In the genomic region with DNA sequence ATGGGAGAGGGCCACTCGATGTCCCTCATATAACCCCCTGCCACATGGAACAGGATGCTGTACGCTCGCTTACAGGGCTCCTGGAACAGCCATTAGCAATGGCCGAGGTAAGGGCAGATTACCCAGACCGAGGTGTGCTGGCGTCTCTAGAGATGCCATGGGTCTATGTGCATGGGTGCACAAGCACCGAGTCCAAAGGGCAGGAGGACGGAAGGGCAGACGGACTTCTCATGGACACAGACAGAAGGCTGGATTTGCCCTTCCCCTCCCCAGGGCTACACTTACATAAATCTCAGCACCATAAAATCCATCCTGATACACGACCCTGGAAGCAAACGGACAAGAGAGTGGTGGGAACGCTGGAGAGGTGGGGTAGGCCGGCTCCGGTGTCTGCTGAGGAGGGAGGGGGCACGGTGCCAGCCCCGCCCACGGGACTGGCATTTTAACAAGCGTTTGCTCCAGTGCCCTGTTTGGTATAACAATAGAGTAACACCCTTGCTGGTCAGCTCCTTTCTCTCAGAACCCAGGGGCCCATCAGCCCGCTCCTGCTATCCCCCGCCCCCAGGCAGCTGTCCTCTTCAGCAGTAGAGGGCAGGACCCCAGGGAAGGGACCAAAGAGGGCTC, we compare ENCODE assay signal across 19 mouse cellular contexts. TPM values are rescaled to one million over a fixed set of nuclear protein-coding genes. Genes with fewer than 3 reads are reported as not detected.
DNase-seq lines count a peak whose midpoint lies in the region; ATAC-seq lines count a peak whose summit lies in the region.
"Had no signal": no experiment of that assay in that cellular context is flagged by ENCODE, and none has a peak within 500 bp of the region (broad histone marks: within the 10 kb centered on the region; RNA-seq: fewer than 3 reads in every experiment).

No protein-coding gene starts in this region.

- WGBS in hindbrain, embryonic 13.5 days: 50% methylated on average over 20 of the region's 20 CpGs
- WGBS in hindbrain, embryonic 12.5 days: 50% methylated on average over 20 of the region's 20 CpGs
- 32% methylated on average over 20 of the region's 20 CpGs for WGBS in neural tube, embryonic 14.5 days
- WGBS in neural tube, embryonic 15.5 days: 35% methylated on average over 20 of the region's 20 CpGs
- 27% methylated on average over 20 of the region's 20 CpGs for WGBS in kidney, embryonic 15.5 days

- H3K27me3 ChIP-seq in hindbrain, embryonic 13.5 days: no peaks in the 10 kb centered on the region
- H3K27me3 ChIP-seq in hindbrain, embryonic 12.5 days: 0 out of 2 replicates have a peak, but pooled peaks cover 5% of the 10 kb centered on the region
- H3K27me3 ChIP-seq in neural tube, embryonic 14.5 days (ENCODE audit: control insufficient read depth, insufficient read depth, low read length): no peaks in the 10 kb centered on the region
- H3K27me3 ChIP-seq in neural tube, embryonic 15.5 days (replicated peaks): no peaks in the 10 kb centered on the region
- peaks cover 13% of the 10 kb centered on the region for H3K27me3 ChIP-seq in kidney, embryonic 15.5 days

- no peak for DNase-seq in urinary bladder, postnatal 14 days (ENCODE audit: low spot score)
- DNase-seq: adrenal gland, postnatal 10 days; B cell, adult 2 months; gastrocnemius, postnatal 14 days; heart, adult 2 months; layer of hippocampus, postnatal 36 days; thymus, postnatal 25 days had no signal

- H3K9me3 ChIP-seq in hindbrain, embryonic 13.5 days: no peaks in the 10 kb centered on the region
- H3K9me3 ChIP-seq in hindbrain, embryonic 12.5 days (replicated peaks): no peaks in the 10 kb centered on the region
- no peaks in the 10 kb centered on the region for H3K9me3 ChIP-seq in neural tube, embryonic 14.5 days (ENCODE audit: control insufficient read depth, low read length)
- no peaks in the 10 kb centered on the region for H3K9me3 ChIP-seq in neural tube, embryonic 15.5 days (replicated peaks)
- H3K9me3 ChIP-seq in kidney, embryonic 15.5 days (replicated peaks): no peaks in the 10 kb centered on the region
- H3K9me3 ChIP-seq: embryonic facial prominence, embryonic 12.5 days; liver, embryonic 15.5 days had no signal

- H3K4me2 ChIP-seq in hindbrain, embryonic 13.5 days: no peak overlapping the region
- H3K4me2 ChIP-seq in hindbrain, embryonic 12.5 days (replicated peaks): no peak overlapping the region
- no peak overlapping the region for H3K4me2 ChIP-seq in neural tube, embryonic 14.5 days (ENCODE audit: low read depth, low read length)
- H3K4me2 ChIP-seq in neural tube, embryonic 15.5 days: no peak overlapping the region
- H3K4me2 ChIP-seq in kidney, embryonic 15.5 days: peak overlapping the region; percentile 8; the same call in 1 of the 2 replicates
- H3K4me2 ChIP-seq: embryonic facial prominence, embryonic 12.5 days; limb, embryonic 12.5 days; liver, embryonic 15.5 days had no signal

- peaks cover 14% of the 10 kb centered on the region for H3K36me3 ChIP-seq in hindbrain, embryonic 13.5 days
- no peaks in the 10 kb centered on the region for H3K36me3 ChIP-seq in hindbrain, embryonic 12.5 days
- H3K36me3 ChIP-seq in neural tube, embryonic 14.5 days (ENCODE audit: control insufficient read depth, insufficient read depth, low read length): no peaks in the 10 kb centered on the region
- peaks cover 3% of the 10 kb centered on the region; the same call in 1 of the 2 replicates for H3K36me3 ChIP-seq in neural tube, embryonic 15.5 days
- H3K36me3 ChIP-seq in kidney, embryonic 15.5 days: no peaks in the 10 kb centered on the region
- H3K36me3 ChIP-seq: embryonic facial prominence, embryonic 12.5 days; limb, embryonic 12.5 days; liver, embryonic 15.5 days had no signal

- H3K4me1 ChIP-seq in hindbrain, embryonic 13.5 days (replicated peaks): peaks cover 40% of the 10 kb centered on the region
- H3K4me1 ChIP-seq in hindbrain, embryonic 12.5 days: peaks cover 17% of the 10 kb centered on the region
- H3K4me1 ChIP-seq in neural tube, embryonic 14.5 days (ENCODE audit: control insufficient read depth, insufficient read depth, low read length): peaks cover 8% of the 10 kb centered on the region; the same call in 1 of the 2 replicates
- peaks cover 24% of the 10 kb centered on the region; the same call in 1 of the 2 replicates for H3K4me1 ChIP-seq in neural tube, embryonic 15.5 days
- peaks cover 31% of the 10 kb centered on the region for H3K4me1 ChIP-seq in kidney, embryonic 15.5 days
- H3K4me1 ChIP-seq: liver, embryonic 15.5 days had no signal

- no peak overlapping the region for H3K27ac ChIP-seq in hindbrain, embryonic 13.5 days
- H3K27ac ChIP-seq in hindbrain, embryonic 12.5 days: no peak overlapping the region
- no peak overlapping the region for H3K27ac ChIP-seq in neural tube, embryonic 14.5 days (ENCODE audit: low read depth, low read length)
- H3K27ac ChIP-seq in neural tube, embryonic 15.5 days (replicated peaks): no peak overlapping the region
- no peak overlapping the region for H3K27ac ChIP-seq in kidney, embryonic 15.5 days
- H3K27ac ChIP-seq: embryonic facial prominence, embryonic 12.5 days; heart, adult 2 months; limb, embryonic 12.5 days; liver, embryonic 15.5 days had no signal

- no peak for ATAC-seq in hindbrain, embryonic 13.5 days (ENCODE audit: low FRiP score)
- ATAC-seq in hindbrain, embryonic 12.5 days (ENCODE audit: low FRiP score): no peak
- ATAC-seq in neural tube, embryonic 14.5 days (ENCODE audit: low read depth): no peak
- no peak for ATAC-seq in neural tube, embryonic 15.5 days (ENCODE audit: low FRiP score)
- peak; percentile 13; the same call in 1 of the 2 replicates for ATAC-seq in kidney, embryonic 15.5 days (replicated peaks; ENCODE audit: low FRiP score)
- ATAC-seq in erythroblast, adult 5-6 weeks (replicated peaks; ENCODE audit: low FRiP score, poor library complexity, severe bottlenecking): no peak
- ATAC-seq: hindbrain, embryonic 16.5 days; intestine, postnatal 0 days; lung, postnatal 0 days had no signal

- H3K9ac ChIP-seq in hindbrain, embryonic 13.5 days: peak overlapping the region; percentile 39
- H3K9ac ChIP-seq in hindbrain, embryonic 12.5 days: no peak overlapping the region
- peak overlapping the region; percentile 16; the same call in 1 of the 2 replicates for H3K9ac ChIP-seq in neural tube, embryonic 14.5 days (replicated peaks; ENCODE audit: low read depth, low read length)
- H3K9ac ChIP-seq in neural tube, embryonic 15.5 days (replicated peaks): no peak overlapping the region
- H3K9ac ChIP-seq in kidney, embryonic 15.5 days: no peak overlapping the region
- H3K9ac ChIP-seq: embryonic facial prominence, embryonic 12.5 days; limb, embryonic 12.5 days; liver, embryonic 15.5 days had no signal

- no peak overlapping the region for H3K4me3 ChIP-seq in hindbrain, embryonic 13.5 days
- H3K4me3 ChIP-seq in hindbrain, embryonic 12.5 days: no peak overlapping the region
- no peak overlapping the region for H3K4me3 ChIP-seq in neural tube, embryonic 14.5 days (ENCODE audit: low read depth, low read length)
- H3K4me3 ChIP-seq in neural tube, embryonic 15.5 days (replicated peaks): no peak overlapping the region
- H3K4me3 ChIP-seq in kidney, embryonic 15.5 days (replicated peaks): no peak overlapping the region
- H3K4me3 ChIP-seq: embryonic facial prominence, embryonic 12.5 days; heart, adult 2 months; limb, embryonic 12.5 days; liver, embryonic 15.5 days had no signal

RNA-seq across cellular contexts. Expression of a gene that starts 19.5 kb away (rescaled TPM):
- 7.0 and 7.1 TPM in 2 replicates for polyA plus RNA-seq in hindbrain, embryonic 13.5 days (2015; fragmentation: Nextera tagmentation; extraction: Ambion mirVana)
- polyA plus RNA-seq in hindbrain, embryonic 12.5 days (2016; fragmentation: Nextera tagmentation; extraction: Ambion mirVana): 7.1 and 7.2 TPM in 2 replicates
- 5.9 and 6.0 TPM in 2 replicates for polyA plus RNA-seq in neural tube, embryonic 14.5 days (2014; fragmentation: Nextera tagmentation; extraction: Ambion mirVana)
- polyA plus RNA-seq in neural tube, embryonic 15.5 days (2015; fragmentation: Nextera tagmentation; extraction: Ambion mirVana): 7.1 and 8.7 TPM in 2 replicates
- 5.4 and 8.7 TPM in 2 replicates for polyA plus RNA-seq in kidney, embryonic 15.5 days (2015; fragmentation: Nextera tagmentation; extraction: Ambion mirVana)
- total RNA-seq in erythroblast, adult 5-6 weeks (2015; ENCODE audit: low replicate concordance): 0.63 and 2.1 TPM in 2 replicates
- total RNA-seq in erythroblast, adult 5-6 weeks (2017; ENCODE audit: low replicate concordance): 0.84 and 0.85 TPM in 2 replicates

Comparison
In these comparisons a context has a peak if more than half of its experiments do, and no peak if none do; other contexts are left out.
1. H3K9ac ChIP-seq: peak in hindbrain, embryonic 13.5 days (single experiment) and neural tube, embryonic 14.5 days (single experiment); none in hindbrain, embryonic 12.5 days (single experiment), neural tube, embryonic 15.5 days (single experiment) and kidney, embryonic 15.5 days (single experiment).